Mouse (Mus musculus) forebrain, postnatal 0 days (tissue): ENCODE data around the gene Gap43. TPM values are rescaled to one million over a fixed set of nuclear protein-coding genes. Genes with fewer than 3 reads are reported as not detected.
"Not testable (repeated sequence)": the region's sequence is repeated elsewhere in the genome, so short reads cannot be mapped to it uniquely, and the experiment has no call there.

Experiments used
- ATAC-seq: fragments of 200-750 bp; cut with Nextera tagmentation; 2 replicates; pipeline ENCODE4 v1.8.0; 2017; ENCODE audit warnings: mild to moderate bottlenecking, moderate library complexity
- DNase-seq: peaks from one replicate; pipeline ENCODE4 v3.0.0-alpha.2; 2015
- H3K27ac ChIP-seq: fragments of 300-500 bp; sonication (generic); 2 replicates; pipeline ENCODE4 v1.5.1; 2014; ENCODE audit warnings: low read depth, mild to moderate bottlenecking, antibody characterized with exemption, low read length, moderate library complexity, mixed read lengths
- H3K27me3 ChIP-seq: fragments of 300-500 bp; sonication (generic); 2 replicates; pipeline ENCODE4 v1.6.1; 2014; ENCODE audit warnings: mild to moderate bottlenecking, low read length, mixed read lengths; ENCODE audit not compliant: insufficient read depth
- H3K36me3 ChIP-seq: fragments of 300-500 bp; sonication (generic); 2 replicates; pipeline ENCODE4 v1.6.1; 2014; ENCODE audit warnings: mild to moderate bottlenecking, moderate library complexity; ENCODE audit not compliant: insufficient read depth
- H3K4me1 ChIP-seq: fragments of 300-500 bp; sonication (generic); 2 replicates; pipeline ENCODE4 v1.6.1; 2014; ENCODE audit warnings: antibody characterized with exemption; ENCODE audit not compliant: insufficient read depth
- H3K4me2 ChIP-seq: fragments of 300-500 bp; sonication (generic); 2 replicates; pipeline ENCODE4 v1.6.1; 2014; ENCODE audit warnings: low read depth, mild to moderate bottlenecking, moderate library complexity
- H3K4me3 ChIP-seq: fragments of 300-500 bp; sonication (generic); 2 replicates; pipeline ENCODE4 v1.5.1; 2014; ENCODE audit warnings: low read depth, low read length, mixed read lengths
- H3K9ac ChIP-seq: fragments of 300-500 bp; sonication (generic); 2 replicates; pipeline ENCODE4 v1.6.1; 2014; ENCODE audit warnings: mild to moderate bottlenecking
- H3K9me3 ChIP-seq: fragments of 300-500 bp; sonication (generic); 2 replicates; pipeline ENCODE4 v1.6.1; 2016; ENCODE audit warnings: low read length
- CTCF ChIP-seq: sonication (generic); IDR thresholded peaks from 2 replicates; pipeline ENCODE4 v1.5.1; 2016; ENCODE audit warnings: antibody characterized with exemption, control low read depth, low read depth
- WGBS: fragments of 180-500 bp; shearing (Covaris S2); extraction: QIAGEN DNeasy Blood & Tissue Kit; methylation state at CpG from one replicate; pipeline ENCODE4 v1.1.7; 2014; 5-methylcytosine and 5-hydroxymethylcytosine counted together
- polyA plus RNA-seq: library from polyadenylated mRNA; unstranded; fragments of >200 nt; fragmentation: Nextera tagmentation; extraction: Ambion mirVana; gene quantifications from 2 replicates; pipeline ENCODE4 v1.2.1, GENCODE M21; 2015
- total RNA-seq: library from RNA; depleted of rRNA; stranded (reverse); fragments of >200 nt; gene quantifications from 2 replicates; pipeline ENCODE4 v1.2.3, GENCODE M21; 2014

The Gap43 gene
- total and polyA plus RNA-seq, 2 experiments from 2014 or later = 1,112 to 1,952 TPM

DNA sequence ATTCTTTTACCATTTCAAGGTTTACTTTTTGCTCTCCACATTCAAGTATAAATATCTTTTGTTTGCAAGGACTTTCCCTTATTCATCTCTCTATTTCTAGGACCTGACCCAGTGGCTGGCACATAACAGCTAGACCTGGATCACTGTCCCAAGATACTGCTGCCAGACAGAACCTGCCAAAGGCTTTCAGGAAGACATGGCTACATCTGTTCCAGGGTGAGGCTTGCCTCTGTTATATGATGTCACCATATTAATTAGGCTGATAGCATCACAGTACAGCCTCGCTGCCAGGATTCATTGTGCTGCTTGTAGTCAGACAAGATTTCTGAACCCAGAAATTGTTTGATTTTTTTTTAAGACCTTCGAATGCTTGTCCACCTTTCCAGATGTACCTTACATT, 9.6 kb upstream of the Gap43 start:
- no peak for DNase-seq
- no peak for TF ChIP-seq CTCF
- Histone ChIP-seq H3K4me1 (no peaks in the 10 kb centered on the region), H3K36me3 (no peaks in the 10 kb centered on the region), H3K4me3 (no peak overlapping the region), H3K9me3 (no peaks in the 10 kb centered on the region), H3K4me2 (no peak overlapping the region), H3K27me3 (no peaks in the 10 kb centered on the region), H3K9ac (no peak overlapping the region), H3K27ac (no peak overlapping the region)
- ATAC-seq = no peak
- 82% methylated on average over 2 of the region's 2 CpGs for WGBS

DNA sequence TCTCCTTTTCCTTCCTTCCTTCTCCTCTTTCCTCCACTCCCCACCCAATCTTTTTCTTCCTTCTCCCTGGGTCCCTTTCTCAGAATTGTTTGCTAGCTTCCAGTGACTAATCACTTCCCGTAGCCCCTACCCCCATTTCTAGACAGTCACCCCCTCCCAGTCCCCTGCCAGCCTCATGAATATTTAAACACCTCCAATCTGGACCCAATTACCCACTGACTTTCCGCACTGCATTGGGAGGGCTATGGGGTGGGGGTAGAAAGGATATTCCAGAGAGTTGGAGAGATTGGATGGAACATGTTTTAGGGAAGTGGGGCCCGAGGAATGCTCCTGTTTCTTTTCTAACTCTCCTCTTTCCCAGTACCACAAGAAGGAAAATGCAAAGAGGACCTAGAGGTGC, 414 bp upstream of the Gap43 start:
- WGBS = 0% methylated on average over 2 of the region's 3 CpGs
- H3K36me3 ChIP-seq, H3K27me3 ChIP-seq, H3K4me1 ChIP-seq, H3K9me3 ChIP-seq, H3K9ac ChIP-seq: not testable (repeated sequence)
- peak; percentile 30 for DNase-seq
- Histone ChIP-seq H3K4me2 (peak overlapping the region; percentile 63), H3K27ac (peak overlapping the region; percentile 52; the same call in 1 of the 2 replicates), H3K4me3 (peak overlapping the region; percentile 72; the same call in 1 of the 2 replicates)
- ATAC-seq = peak; percentile 36

DNA sequence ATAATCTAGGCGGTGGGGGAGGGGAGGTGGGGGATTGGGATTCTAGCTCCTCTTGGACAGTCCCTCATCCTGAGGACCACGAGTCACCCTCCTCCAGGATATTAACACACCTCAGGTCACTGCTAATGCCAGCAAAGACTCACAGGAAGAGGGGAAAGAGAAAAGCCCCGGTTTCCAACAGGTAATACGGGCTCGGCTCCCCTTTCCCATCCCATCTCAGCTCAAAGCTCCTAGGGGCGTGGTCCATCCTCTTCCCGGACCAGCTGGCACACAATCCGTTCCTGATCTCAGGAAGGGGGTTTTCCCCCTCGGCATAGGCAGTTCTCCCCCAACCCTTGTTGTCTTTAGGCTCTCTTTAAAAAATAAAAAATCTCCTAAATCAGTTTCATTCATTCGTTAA, 939 bp downstream of the Gap43 start:
- Histone ChIP-seq H3K4me2 (peak overlapping the region; percentile 63), H3K27ac (peak overlapping the region; percentile 89), H3K9ac (peak overlapping the region; percentile 89), H3K9me3 (no peaks in the 10 kb centered on the region), H3K4me3 (peak overlapping the region; percentile 72), H3K36me3 (no peaks in the 10 kb centered on the region), H3K27me3 (no peaks in the 10 kb centered on the region), H3K4me1 (peaks cover 2% of the 10 kb centered on the region; the same call in 1 of the 2 replicates)
- peak; percentile 34; the same call in 1 of the 2 replicates for ATAC-seq
- no peak for TF ChIP-seq CTCF
- no peak for DNase-seq
- 2% methylated on average over 10 of the region's 10 CpGs for WGBS

DNA sequence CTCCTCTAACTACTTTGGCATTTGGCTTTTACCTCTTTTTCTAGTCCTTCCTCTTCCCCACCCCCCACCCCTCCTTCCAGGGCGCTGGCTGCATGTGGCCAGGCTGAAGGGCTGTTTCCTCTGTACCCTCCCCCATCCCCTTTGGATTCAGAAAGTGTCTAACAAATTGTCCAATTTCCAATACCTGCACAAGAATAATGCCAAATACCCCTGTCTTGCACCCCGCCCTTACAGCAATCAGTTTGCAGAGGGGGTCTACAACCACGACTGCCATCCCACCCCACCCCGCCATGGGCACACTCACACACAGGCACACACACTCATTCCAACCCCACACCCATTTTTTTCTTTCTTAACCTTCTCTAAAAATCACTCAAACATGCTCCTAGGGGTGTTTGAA, 1.5 kb downstream of the Gap43 start:
- H3K4me1 ChIP-seq = peaks cover 2% of the 10 kb centered on the region; the same call in 1 of the 2 replicates
- H3K9ac ChIP-seq = peak overlapping the region; percentile 89
- no peaks in the 10 kb centered on the region for H3K36me3 ChIP-seq
- H3K4me2 ChIP-seq = peak overlapping the region; percentile 63
- WGBS = 11% methylated on average over 4 of the region's 4 CpGs
- TF ChIP-seq CTCF = no peak
- peak overlapping the region; percentile 89 for H3K27ac ChIP-seq
- ATAC-seq (peak; percentile 19; the same call in 1 of the 2 replicates), DNase-seq (peak; percentile 59)
- H3K4me3 ChIP-seq = peak overlapping the region; percentile 72
- H3K27me3 ChIP-seq = no peaks in the 10 kb centered on the region
- H3K9me3 ChIP-seq = no peaks in the 10 kb centered on the region

DNA sequence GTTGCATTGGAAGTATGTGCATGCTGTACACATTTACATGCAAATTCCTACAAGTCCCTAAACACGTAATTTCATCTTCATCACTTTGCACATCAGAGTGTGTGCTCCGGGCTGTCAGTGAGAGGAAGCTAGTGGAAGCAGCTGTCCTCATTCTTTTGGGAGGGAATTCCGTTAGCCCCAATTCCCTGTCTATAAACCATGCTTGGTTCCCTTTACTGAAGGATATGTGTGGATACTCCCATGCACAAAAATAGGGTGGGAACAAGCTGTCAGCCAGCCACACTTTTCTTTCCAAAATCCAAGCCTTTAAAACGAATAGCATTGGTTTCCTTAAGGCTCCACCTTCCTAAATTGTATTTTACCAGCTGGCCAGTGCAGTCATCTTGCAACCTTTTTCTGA, 2.1 kb downstream of the Gap43 start:
- no peak for TF ChIP-seq CTCF
- Histone ChIP-seq H3K27me3 (no peaks in the 10 kb centered on the region), H3K4me1 (peaks cover 2% of the 10 kb centered on the region; the same call in 1 of the 2 replicates), H3K9me3 (no peaks in the 10 kb centered on the region), H3K4me3 (peak overlapping the region; percentile 72), H3K27ac (peak overlapping the region; percentile 89), H3K36me3 (no peaks in the 10 kb centered on the region), H3K9ac (peak overlapping the region; percentile 89), H3K4me2 (peak overlapping the region; percentile 63)
- ATAC-seq (peak; percentile 21), DNase-seq (peak; percentile 71)
- WGBS = 11% methylated on average over 4 of the region's 4 CpGs

DNA sequence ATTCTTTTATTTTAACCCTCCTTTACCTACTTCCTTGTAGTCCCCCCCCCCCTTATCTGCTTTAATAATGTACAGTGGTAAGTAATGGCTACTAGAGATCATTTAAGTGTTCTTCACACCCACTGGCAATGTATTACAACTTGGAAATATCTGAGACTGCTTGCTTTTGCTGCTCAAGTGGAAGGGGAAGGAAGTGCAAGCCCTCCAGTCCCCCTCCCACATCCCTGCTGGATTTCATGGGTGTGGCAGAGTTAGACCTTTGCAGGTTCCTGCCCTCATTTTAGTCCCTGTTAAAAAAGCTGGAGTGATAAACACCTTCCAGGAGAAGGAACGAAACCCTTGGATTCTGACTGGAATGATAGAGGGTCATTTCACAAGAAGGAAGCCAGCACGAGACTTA, 2.8 kb downstream of the Gap43 start:
- peak; percentile 65 for DNase-seq
- Histone ChIP-seq H3K27me3 (no peaks in the 10 kb centered on the region), H3K9me3 (no peaks in the 10 kb centered on the region), H3K36me3 (no peaks in the 10 kb centered on the region), H3K4me1 (peaks cover 2% of the 10 kb centered on the region; the same call in 1 of the 2 replicates), H3K27ac (peak overlapping the region; percentile 89), H3K9ac (peak overlapping the region; percentile 89), H3K4me2 (peak overlapping the region; percentile 63), H3K4me3 (peak overlapping the region; percentile 72)
- ATAC-seq = peak; percentile 48; the same call in 1 of the 2 replicates
- TF ChIP-seq CTCF = peak; percentile 61
- WGBS = 47% methylated on average over 2 of the region's 2 CpGs

DNA sequence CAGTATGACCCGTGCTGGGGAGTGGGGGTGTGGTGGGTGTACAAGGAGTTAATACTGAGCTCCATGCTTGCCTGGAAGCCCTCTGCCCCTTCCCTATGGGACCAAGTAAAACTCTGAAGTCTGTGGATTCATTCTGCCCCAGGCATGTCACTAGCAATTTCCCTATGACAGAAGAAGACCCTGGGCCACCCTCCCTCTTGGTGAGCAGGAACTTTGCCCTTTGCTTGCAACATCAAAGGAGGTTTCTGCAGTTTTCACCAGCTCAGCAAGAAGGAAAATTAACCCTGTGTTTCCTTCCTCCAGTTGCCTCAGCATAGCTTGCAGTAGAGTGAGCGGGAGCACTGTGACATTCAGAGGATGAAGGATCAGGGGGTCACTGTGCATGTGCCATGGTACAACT, 3.8 kb downstream of the Gap43 start:
- TF ChIP-seq CTCF = no peak
- 35% methylated on average over 2 of the region's 2 CpGs for WGBS
- peaks cover 2% of the 10 kb centered on the region; the same call in 1 of the 2 replicates for H3K4me1 ChIP-seq
- H3K27me3 ChIP-seq = no peaks in the 10 kb centered on the region
- ATAC-seq (no peak), DNase-seq (no peak)
- peak overlapping the region; percentile 2; the same call in 1 of the 2 replicates for H3K9ac ChIP-seq
- peak overlapping the region; percentile 63 for H3K4me2 ChIP-seq
- peak overlapping the region; percentile 19 for H3K4me3 ChIP-seq
- no peaks in the 10 kb centered on the region for H3K36me3 ChIP-seq
- peak overlapping the region; percentile 89; the same call in 1 of the 2 replicates for H3K27ac ChIP-seq
- H3K9me3 ChIP-seq = no peaks in the 10 kb centered on the region
